Mouse (Mus musculus) right cerebral cortex, adult 2 months (tissue): ENCODE data around the gene Siah1b.

Source experiments
- DNase-seq, 2 experiments: peaks; one replicate each; pipeline ENCODE4 v3.0.0; 2021 to 2022; ENCODE audit warnings: low spot score in 2 of 2

Siah1b gene

DNA sequence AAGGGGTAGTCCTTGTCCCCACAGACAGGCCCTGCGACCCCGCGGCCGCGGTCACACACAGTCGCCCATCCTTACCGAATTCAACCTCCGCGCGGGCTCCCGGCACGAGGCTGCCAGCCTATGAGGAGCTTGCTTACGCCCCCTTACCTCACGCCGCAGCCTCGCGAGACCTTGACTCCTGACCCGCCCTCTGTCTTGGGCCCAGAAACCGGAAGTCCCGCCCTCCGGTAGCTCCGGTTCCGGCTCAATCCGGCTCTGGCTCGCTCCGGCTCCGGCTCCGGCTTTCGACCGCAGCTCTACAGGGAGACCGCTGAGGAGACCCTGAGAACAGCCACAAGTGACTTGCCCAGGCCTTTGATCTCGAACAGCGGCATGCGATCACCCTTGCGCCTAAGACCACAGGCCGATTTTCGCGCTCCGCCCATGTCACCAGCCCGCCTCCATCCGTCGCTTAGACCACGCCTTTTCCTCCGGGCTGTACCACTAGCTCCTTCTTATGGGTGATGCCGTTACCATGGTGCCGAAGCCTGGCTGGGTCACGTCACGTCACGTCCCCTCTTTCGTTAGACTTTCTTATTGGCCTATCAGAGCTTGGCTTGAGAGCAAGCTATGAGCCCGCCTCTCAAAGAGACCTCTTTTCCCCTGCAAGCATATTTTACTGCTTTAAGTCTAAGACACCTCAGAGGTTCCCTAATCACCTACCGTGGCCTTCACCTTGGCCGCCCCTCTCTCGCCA is at the start of gene Siah1b:
Gene Siah1b (minus strand): TSS at position 454 of the 736 bp plus-strand sequence.
- peak; percentile 87 to 89 for DNase-seq

GRCm38 (mm10) chrX:164123942-164124341 is 47.6 kb upstream of the Siah1b start:
- no peak for DNase-seq

DNA sequence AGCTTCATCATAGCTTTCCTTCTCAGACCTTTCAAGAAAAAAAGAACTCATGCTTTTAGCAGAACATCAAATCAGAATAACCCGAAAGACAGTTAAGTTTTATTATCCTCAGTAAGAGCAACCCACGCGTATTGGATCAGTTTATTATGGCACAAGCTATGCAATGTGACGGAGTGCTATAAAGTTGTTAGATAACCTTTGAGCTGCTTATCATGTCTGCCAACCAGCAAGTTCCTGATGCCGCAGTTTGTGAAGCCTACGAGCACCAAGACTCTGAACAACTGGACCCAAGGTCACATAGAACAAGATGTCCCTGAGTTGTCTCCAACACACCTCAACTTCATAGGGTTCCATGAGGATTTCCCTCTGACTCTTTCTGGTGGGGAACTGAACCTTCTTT is 37.5 kb upstream of the Siah1b start:
- DNase-seq = no peak

DNA sequence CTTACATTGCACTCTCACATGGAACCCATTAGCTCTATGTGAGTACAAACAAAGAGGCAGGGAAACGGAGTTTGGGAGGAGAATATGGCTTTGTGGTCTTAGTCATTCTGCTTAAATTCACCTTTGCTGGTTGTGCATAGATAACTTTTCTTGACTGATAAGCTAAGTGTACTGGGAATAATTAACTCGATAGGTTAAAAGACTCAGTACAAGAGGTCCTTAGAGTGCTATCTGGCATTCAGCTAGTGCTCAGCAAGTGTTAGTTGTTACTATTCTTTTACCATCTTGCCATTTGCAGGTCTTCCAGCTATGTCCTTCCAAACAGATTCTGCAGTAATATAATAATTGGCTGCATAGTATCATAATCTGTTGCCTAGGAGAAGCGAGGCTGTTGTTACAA is 34.9 kb upstream of the Siah1b start:
- DNase-seq = no peak

- DNase-seq = no peak
Observed at GRCm38 (mm10) chrX:164102656-164103055, 26.4 kb upstream of the Siah1b start.

- no peak for DNase-seq
Observed at GRCm38 (mm10) chrX:164102198-164102597, 25.9 kb upstream of the Siah1b start.

- no peak for DNase-seq
Observed at GRCm38 (mm10) chrX:164101483-164101882, 25.2 kb upstream of the Siah1b start.

- DNase-seq = no peak
Observed at GRCm38 (mm10) chrX:164095838-164096237, 19.5 kb upstream of the Siah1b start.

- no peak for DNase-seq
Observed at GRCm38 (mm10) chrX:164093435-164093834, 17.1 kb upstream of the Siah1b start.

- DNase-seq = no peak
Observed at GRCm38 (mm10) chrX:164092300-164093169, 16.2 kb upstream of the Siah1b start.

- no peak for DNase-seq
Observed at GRCm38 (mm10) chrX:164089916-164090315, 13.6 kb upstream of the Siah1b start.

DNA sequence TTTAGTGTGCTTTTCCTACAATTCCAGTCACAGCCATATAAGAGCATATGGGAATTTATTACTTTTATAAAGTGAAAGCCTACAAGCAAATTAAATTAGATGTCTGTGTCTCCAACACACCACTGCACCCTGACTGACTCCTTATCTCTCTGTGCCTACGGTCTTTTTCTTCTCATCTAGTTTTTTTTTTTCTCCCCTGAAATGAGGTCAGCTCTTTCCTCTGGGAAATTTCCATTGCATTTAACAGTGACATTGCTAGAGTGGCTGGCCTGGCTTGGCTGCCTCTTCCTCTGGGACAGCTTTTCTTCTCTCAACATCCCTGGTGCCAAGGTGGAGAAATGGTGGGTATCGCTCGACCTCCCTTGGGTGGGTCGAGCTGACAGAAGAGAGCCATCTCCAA is 12.3 kb upstream of the Siah1b start, which contains the start of gene Cltrn:
Gene Cltrn (plus strand): TSS at position 249 of the 400 bp plus-strand sequence.
- no peak for DNase-seq

GRCm38 (mm10) chrX:164082030-164082429 is 5.7 kb upstream of the Siah1b start:
- DNase-seq = no peak

- DNase-seq = no peak
Observed at GRCm38 (mm10) chrX:164068968-164069367, 7.3 kb downstream of the Siah1b start.

DNA sequence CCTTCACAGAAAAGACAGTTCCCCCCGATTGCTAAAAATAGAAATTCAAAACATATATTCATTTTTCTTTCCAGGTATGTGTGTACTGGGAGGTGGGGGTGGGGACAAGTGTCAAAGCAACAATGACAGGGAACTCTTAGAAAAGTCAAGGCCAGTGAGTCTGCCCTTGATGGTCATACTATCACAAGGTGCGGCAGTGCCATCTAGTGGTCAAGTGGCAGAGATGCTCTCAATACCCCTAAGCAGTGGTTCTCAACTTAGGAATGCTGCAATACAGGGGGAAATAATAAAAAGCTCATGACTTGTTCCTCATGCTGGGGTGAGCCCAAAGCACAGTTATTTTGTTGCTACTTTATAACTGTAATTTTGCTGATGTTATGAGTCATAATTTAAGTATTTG is 10.1 kb downstream of the Siah1b start:
- DNase-seq = peak; percentile 24 to 74

- no peak for DNase-seq
Observed at GRCm38 (mm10) chrX:164059070-164059469, 17.2 kb downstream of the Siah1b start.

DNA sequence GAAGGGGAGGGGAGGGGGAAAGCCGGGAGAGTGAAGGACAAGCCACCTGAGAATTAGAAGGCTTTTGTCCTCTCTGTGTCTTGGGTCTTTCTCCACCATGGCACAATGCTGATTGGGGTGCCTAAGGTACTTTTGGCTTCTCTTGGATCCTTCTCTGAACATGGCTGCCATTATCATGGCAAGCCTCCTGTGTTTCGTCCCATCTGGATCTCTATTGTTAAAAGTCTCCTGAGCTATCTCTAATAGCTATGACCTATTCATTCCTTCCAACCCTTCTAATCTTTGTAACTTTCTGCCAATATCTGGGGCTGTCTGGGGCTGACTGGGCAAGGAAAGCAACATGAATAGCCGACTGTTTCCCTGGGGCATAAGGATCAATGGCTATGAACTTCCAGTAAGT is 17.8 kb downstream of the Siah1b start:
- no peak for DNase-seq

DNA sequence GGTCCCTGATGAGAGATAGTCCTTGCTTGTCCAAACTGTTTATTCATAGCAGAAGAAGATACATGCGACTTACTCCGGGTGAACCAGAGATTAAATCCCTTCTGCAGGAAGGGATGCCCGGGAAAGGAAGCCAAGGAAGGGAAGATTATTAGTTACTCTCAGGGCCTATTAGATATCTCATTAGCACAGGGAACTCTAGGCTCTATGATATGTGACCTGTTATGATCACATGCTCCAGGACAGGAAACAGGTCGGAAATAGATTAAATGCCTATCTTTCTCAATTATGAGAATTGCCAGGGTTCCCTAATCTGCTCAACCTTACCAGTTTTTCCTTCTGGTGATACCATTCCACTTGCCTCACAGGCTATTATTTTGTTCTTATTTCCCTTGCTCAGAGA is 20.6 kb downstream of the Siah1b start:
- DNase-seq = no peak

GRCm38 (mm10) chrX:164046736-164047135 is 29.6 kb downstream of the Siah1b start:
- DNase-seq = no peak

- peak; percentile 50 to 66 for DNase-seq
Observed at GRCm38 (mm10) chrX:164042069-164042468, 34.2 kb downstream of the Siah1b start.

- no peak for DNase-seq
Observed at GRCm38 (mm10) chrX:164038882-164039281, 37.4 kb downstream of the Siah1b start.

DNA sequence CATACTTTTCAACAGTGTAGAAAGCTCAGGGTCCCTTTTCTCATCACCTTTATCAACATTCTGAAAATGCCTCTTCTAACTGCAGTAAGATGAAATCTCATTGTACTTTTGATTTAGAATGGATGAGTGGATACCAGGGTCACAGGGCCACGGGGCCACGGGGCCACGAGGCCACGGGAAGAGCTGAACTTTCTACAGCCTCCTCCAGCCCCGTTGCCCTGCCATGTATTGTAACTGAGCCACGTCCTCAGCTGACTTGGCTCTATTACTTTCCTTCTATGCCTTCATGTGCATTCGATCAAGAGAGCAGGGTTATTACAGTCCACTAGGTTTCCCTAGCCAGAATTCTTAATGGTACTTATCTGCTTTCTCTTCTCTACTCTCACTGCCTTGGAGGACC is 40.4 kb downstream of the Siah1b start:
- DNase-seq = no peak

DNA sequence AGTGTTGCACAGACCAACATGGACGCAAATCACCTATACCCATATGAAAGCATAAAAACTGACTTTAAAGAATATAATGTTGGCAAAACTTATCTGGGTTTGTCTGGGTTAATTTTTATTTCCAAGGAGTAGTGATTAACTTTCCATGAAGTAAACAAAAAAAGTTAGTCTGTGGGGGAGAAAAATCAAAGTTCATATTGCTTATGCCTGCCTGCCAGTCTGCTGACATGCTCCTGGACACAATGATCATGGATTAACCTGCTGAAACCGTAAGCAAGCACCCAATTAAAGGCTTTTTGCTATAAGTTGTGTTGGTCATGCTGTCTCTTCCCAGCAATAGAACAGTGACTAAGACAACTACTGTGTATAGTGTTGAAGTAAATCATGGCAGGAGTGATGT is 40.9 kb downstream of the Siah1b start:
- DNase-seq = no peak
